Mouse (Mus musculus) c-Kit-positive CD71-negative TER-119-negative erythroid progenitor cells, embryonic 14.5 days (primary cell): ENCODE data around the gene Gm20388.
A peak's percentile ranks its signal among the peaks of the same experiment; 100 is the strongest.

Experiments
- DNase-seq: peaks from one replicate; pipeline ENCODE4 v3.0.0-alpha.2; 2013; ENCODE audit warnings: low read depth

Gene Gm20388

GRCm38 (mm10) chr8:120568164-120568798 is 657.6 kb downstream of the Gm20388 start:
- DNase-seq: no peak

GRCm38 (mm10) chr8:120569123-120569522 is 658.5 kb downstream of the Gm20388 start:
- DNase-seq: no peak

- no peak for DNase-seq
These were observed 659.5 kb downstream of the Gm20388 start for GRCm38 (mm10) chr8:120569939-120570715.

GRCm38 (mm10) chr8:120571561-120571960 is 660.9 kb downstream of the Gm20388 start:
- no peak for DNase-seq

GRCm38 (mm10) chr8:120572534-120572933 is 661.9 kb downstream of the Gm20388 start:
- no peak for DNase-seq

GRCm38 (mm10) chr8:120573866-120574265 is 663.2 kb downstream of the Gm20388 start:
- DNase-seq: no peak

- no peak for DNase-seq
These were observed 664.3 kb downstream of the Gm20388 start for GRCm38 (mm10) chr8:120574941-120575340.

- DNase-seq: no peak
These were observed 665.2 kb downstream of the Gm20388 start for GRCm38 (mm10) chr8:120575801-120576200.

- no peak for DNase-seq
These were observed 667.2 kb downstream of the Gm20388 start for GRCm38 (mm10) chr8:120577821-120578220.

GRCm38 (mm10) chr8:120580336-120581000 is 669.8 kb downstream of the Gm20388 start:
- no peak for DNase-seq

GRCm38 (mm10) chr8:120581329-120581728 is 670.7 kb downstream of the Gm20388 start:
- DNase-seq: no peak

- DNase-seq: no peak
These were observed 671.2 kb downstream of the Gm20388 start for GRCm38 (mm10) chr8:120581811-120582210.

GRCm38 (mm10) chr8:120585521-120585920 is 674.9 kb downstream of the Gm20388 start:
- DNase-seq: no peak

GRCm38 (mm10) chr8:120588908-120589771 is 678.5 kb downstream of the Gm20388 start, which contains the start of gene Gins2:
Gins2 (minus strand) TSS chr8:120589304.
- DNase-seq: peak; percentile 97

- DNase-seq: no peak
These were observed 679.3 kb downstream of the Gm20388 start for GRCm38 (mm10) chr8:120589921-120590320.

GRCm38 (mm10) chr8:120591587-120592292 is 681.1 kb downstream of the Gm20388 start:
- no peak for DNase-seq

- no peak for DNase-seq
These were observed 683.9 kb downstream of the Gm20388 start for GRCm38 (mm10) chr8:120594571-120594970.

- DNase-seq: peak; percentile 73
These were observed 685.3 kb downstream of the Gm20388 start for GRCm38 (mm10) chr8:120595963-120596362.

GRCm38 (mm10) chr8:120598579-120598978 is 687.9 kb downstream of the Gm20388 start:
- DNase-seq: no peak

GRCm38 (mm10) chr8:120599504-120599903 is 688.9 kb downstream of the Gm20388 start:
- DNase-seq: peak; percentile 58

GRCm38 (mm10) chr8:120602672-120603071 is 692.0 kb downstream of the Gm20388 start:
- DNase-seq: no peak
